Mouse (Mus musculus): ENCODE measurements around the gene Prr11.

The Prr11 gene

GRCm38 (mm10) chr11:87108409-87108754, at the start of gene Prr11:
Prr11 (minus strand) TSS chr11:87108708.
- DNase-seq (ENCODE audit: low read depth, low spot score), result no peak

- DNase-seq (ENCODE audit: low read depth, low spot score), result no peak
Observed at GRCm38 (mm10) chr11:87158012-87158411, 49.5 kb upstream of the Prr11 start.

- DNase-seq (ENCODE audit: low read depth, low spot score), result no peak
Observed at GRCm38 (mm10) chr11:87136233-87136632, 27.7 kb upstream of the Prr11 start.

GRCm38 (mm10) chr11:87126824-87127816, 18.6 kb upstream of the Prr11 start, which contains the start of gene Trim37:
Trim37 (plus strand) TSS chr11:87127077.
- peak; percentile 95 for DNase-seq (ENCODE audit: low read depth, low spot score)

GRCm38 (mm10) chr11:87126281-87126823, 17.8 kb upstream of the Prr11 start:
- DNase-seq (ENCODE audit: low read depth, low spot score), result peak; percentile 13

- DNase-seq (ENCODE audit: low read depth, low spot score), result no peak
Observed at GRCm38 (mm10) chr11:87125562-87125961, 17.1 kb upstream of the Prr11 start.

GRCm38 (mm10) chr11:87121864-87122263, 13.4 kb upstream of the Prr11 start:
- DNase-seq (ENCODE audit: low read depth, low spot score), result no peak

- no peak for DNase-seq (ENCODE audit: low read depth, low spot score)
Observed at GRCm38 (mm10) chr11:87110172-87110909, 1.8 kb upstream of the Prr11 start.

GRCm38 (mm10) chr11:87109519-87110171, 1.1 kb upstream of the Prr11 start:
- no peak for DNase-seq (ENCODE audit: low read depth, low spot score)

GRCm38 (mm10) chr11:87108755-87109518, 429 bp upstream of the Prr11 start, which contains the start of gene Ska2:
Ska2 (plus strand) TSS chr11:87109234.
- peak; percentile 98 for DNase-seq (ENCODE audit: low read depth, low spot score)

GRCm38 (mm10) chr11:87087142-87087541, 21.4 kb downstream of the Prr11 start:
- DNase-seq (ENCODE audit: low read depth, low spot score), result no peak

- DNase-seq (ENCODE audit: low read depth, low spot score), result peak; percentile 87
Observed at GRCm38 (mm10) chr11:87086290-87086984, 22.1 kb downstream of the Prr11 start, which contains the start of gene Smg8. Smg8 (minus strand) TSS chr11:87086774.

GRCm38 (mm10) chr11:87085461-87085860, 23.0 kb downstream of the Prr11 start:
- DNase-seq (ENCODE audit: low read depth, low spot score), result no peak

- DNase-seq (ENCODE audit: low read depth, low spot score), result no peak
Observed at GRCm38 (mm10) chr11:87083712-87084111, 24.8 kb downstream of the Prr11 start.

GRCm38 (mm10) chr11:87073866-87074440, 34.6 kb downstream of the Prr11 start, which contains the start of gene Gdpd1:
Gdpd1 (minus strand) TSS chr11:87074062.
- peak; percentile 90 for DNase-seq (ENCODE audit: low read depth, low spot score)

- DNase-seq (ENCODE audit: low read depth, low spot score), result peak; percentile 54
Observed at GRCm38 (mm10) chr11:87073343-87073865, 35.1 kb downstream of the Prr11 start.

- no peak for DNase-seq (ENCODE audit: low read depth, low spot score)
Observed at GRCm38 (mm10) chr11:87062087-87062486, 46.4 kb downstream of the Prr11 start.

GRCm38 (mm10) chr11:87060410-87060809, 48.1 kb downstream of the Prr11 start:
- DNase-seq (ENCODE audit: low read depth, low spot score), result no peak

- no peak for DNase-seq (ENCODE audit: low read depth, low spot score)
Observed at GRCm38 (mm10) chr11:87056286-87056685, 52.2 kb downstream of the Prr11 start.
